18 mouse cellular contexts compared by ENCODE assay signal in genomic region chr10:127001297-127001696, GRCm38 (mm10). TPM values are rescaled to one million over a fixed set of nuclear protein-coding genes. Genes with fewer than 3 reads are reported as not detected.
A peak's percentile ranks its signal among the peaks of the same experiment; 100 is the strongest.
DNase-seq lines count a peak whose midpoint lies in the region; ATAC-seq and TF ChIP-seq lines count a peak whose summit lies in the region.
"Had no signal": no experiment of that assay in that cellular context is flagged by ENCODE, and none has a peak within 500 bp of the region (broad histone marks: within the 10 kb centered on the region; RNA-seq: fewer than 3 reads in every experiment).

No protein-coding gene starts in this region.

- H3K27ac ChIP-seq in forebrain, embryonic 12.5 days, result 0 out of 2 replicates have a peak overlapping the region, but pooled peaks have one; percentile 19
- H3K27ac ChIP-seq in forebrain, postnatal 0 days (ENCODE audit: low read depth, low read length), result no peak overlapping the region
- peak overlapping the region; percentile 83 for H3K27ac ChIP-seq in MEL (ENCODE audit: control insufficient read depth, low read depth, low read length)
- no peak overlapping the region for H3K27ac ChIP-seq in kidney, embryonic 14.5 days (ENCODE audit: low read depth, low read length)
- H3K27ac ChIP-seq: embryonic facial prominence, embryonic 12.5 days; heart, embryonic 13.5 days; hindbrain, embryonic 15.5 days had no signal

- H3K4me1 ChIP-seq in forebrain, embryonic 12.5 days, result no peaks in the 10 kb centered on the region
- no peaks in the 10 kb centered on the region for H3K4me1 ChIP-seq in forebrain, postnatal 0 days (ENCODE audit: insufficient read depth)
- H3K4me1 ChIP-seq in MEL (ENCODE audit: control insufficient read depth in 1 of 2, insufficient read depth in 2 of 2, low read length in 2 of 2), result peaks cover 6 to 25% of the 10 kb centered on the region in 2 experiments
- H3K4me1 ChIP-seq in kidney, embryonic 14.5 days (ENCODE audit: control insufficient read depth, insufficient read depth, low read length), result no peaks in the 10 kb centered on the region
- H3K4me1 ChIP-seq: embryonic facial prominence, embryonic 12.5 days; hindbrain, embryonic 15.5 days had no signal

- H3K36me3 ChIP-seq in forebrain, embryonic 12.5 days (replicated peaks), result peaks cover 39% of the 10 kb centered on the region
- H3K36me3 ChIP-seq in forebrain, postnatal 0 days (ENCODE audit: insufficient read depth), result peaks cover 30% of the 10 kb centered on the region
- peaks cover 0 to 18% of the 10 kb centered on the region in 2 experiments; a peak in 3 of 4 replicates for H3K36me3 ChIP-seq in MEL (ENCODE audit: control insufficient read depth in 1 of 2, insufficient read depth in 2 of 2, low read length in 2 of 2)
- peaks cover 8% of the 10 kb centered on the region for H3K36me3 ChIP-seq in myocyte (ENCODE audit: control insufficient read depth, insufficient read depth)
- peaks cover 26% of the 10 kb centered on the region for H3K36me3 ChIP-seq in kidney, embryonic 14.5 days (ENCODE audit: control insufficient read depth, insufficient read depth, low read length)

- TF ChIP-seq CTCF in forebrain, postnatal 0 days (IDR thresholded peaks at IDR 0.05; ENCODE audit: low read depth), result no peak
- TF ChIP-seq CTCF in MEL (IDR thresholded peaks at IDR 0.05 in 2 of 3, conservative IDR thresholded peaks at IDR 0.05 in 1 of 3; ENCODE audit: control insufficient read depth in 1 of 3, insufficient read depth in 1 of 3, low read depth in 2 of 3, low read length in 3 of 3, poor library complexity in 1 of 3, severe bottlenecking in 1 of 3), result no peak

- TF ChIP-seq EP300 in MEL (IDR thresholded peaks at IDR 0.05; ENCODE audit: low read depth in 1 of 2, low read length in 2 of 2), result no peak; a peak in 1 of 4 replicates

- H3K9ac ChIP-seq in forebrain, embryonic 12.5 days, result no peak overlapping the region
- no peak overlapping the region for H3K9ac ChIP-seq in forebrain, postnatal 0 days
- peak overlapping the region; percentile 74 for H3K9ac ChIP-seq in MEL (ENCODE audit: control insufficient read depth, low read depth, low read length, poor library complexity, severe bottlenecking)
- no peak overlapping the region for H3K9ac ChIP-seq in kidney, embryonic 14.5 days (ENCODE audit: low read depth, low read length)
- H3K9ac ChIP-seq: embryonic facial prominence, embryonic 12.5 days; heart, embryonic 13.5 days; hindbrain, embryonic 15.5 days had no signal

- TF ChIP-seq POLR2A in MEL (IDR thresholded peaks at IDR 0.05; ENCODE audit: control insufficient read depth in 1 of 2, insufficient read depth in 1 of 2, low read depth in 1 of 2, low read length in 2 of 2, poor library complexity in 1 of 2), result no peak
- no peak for TF ChIP-seq POLR2A in myocyte (IDR thresholded peaks at IDR 0.05; ENCODE audit: insufficient read length, low read depth)

- no peak overlapping the region for H3ac ChIP-seq in myocyte (ENCODE audit: control insufficient read depth, insufficient read length)

- no peaks in the 10 kb centered on the region for H3K9me3 ChIP-seq in forebrain, embryonic 12.5 days
- H3K9me3 ChIP-seq in forebrain, postnatal 0 days (ENCODE audit: low read length), result no peaks in the 10 kb centered on the region
- no peaks in the 10 kb centered on the region for H3K9me3 ChIP-seq in MEL (replicated peaks; ENCODE audit: insufficient read depth, low read length)
- H3K9me3 ChIP-seq in kidney, embryonic 14.5 days (ENCODE audit: control insufficient read depth, low read length), result no peaks in the 10 kb centered on the region
- H3K9me3 ChIP-seq: embryonic facial prominence, embryonic 12.5 days; G1E; heart, embryonic 13.5 days; hindbrain, embryonic 15.5 days had no signal

- H3K27me3 ChIP-seq in forebrain, embryonic 12.5 days, result no peaks in the 10 kb centered on the region
- H3K27me3 ChIP-seq in forebrain, postnatal 0 days (ENCODE audit: insufficient read depth, low read length), result no peaks in the 10 kb centered on the region
- H3K27me3 ChIP-seq in MEL (ENCODE audit: control insufficient read depth in 1 of 2, insufficient read depth in 2 of 2, low read length in 2 of 2) (no peaks in the 10 kb centered on the region), myocyte (ENCODE audit: control insufficient read depth, insufficient read depth, insufficient read length) (no peaks in the 10 kb centered on the region)
- H3K27me3 ChIP-seq in kidney, embryonic 14.5 days (ENCODE audit: control insufficient read depth, insufficient read depth, low read length), result no peaks in the 10 kb centered on the region
- H3K27me3 ChIP-seq: embryonic facial prominence, embryonic 12.5 days; heart, embryonic 13.5 days; hindbrain, embryonic 15.5 days had no signal

- 92% methylated on average over 9 of the region's 9 CpGs for WGBS in forebrain, embryonic 12.5 days
- WGBS in forebrain, postnatal 0 days, result 87% methylated on average over 9 of the region's 9 CpGs
- 85% methylated on average over 9 of the region's 9 CpGs for WGBS in kidney, embryonic 14.5 days

- H3K79me2 ChIP-seq in MEL (ENCODE audit: control insufficient read depth, insufficient read depth, low read length, poor library complexity), result peaks cover 9% of the 10 kb centered on the region; the same call in 1 of the 2 replicates
- H3K79me2 ChIP-seq in myocyte (ENCODE audit: control insufficient read depth, insufficient read depth), result no peaks in the 10 kb centered on the region

- no peak for ATAC-seq in forebrain, embryonic 12.5 days (ENCODE audit: low FRiP score)
- ATAC-seq in forebrain, postnatal 0 days, result no peak
- ATAC-seq in kidney, embryonic 14.5 days (ENCODE audit: low FRiP score, low TSS enrichment), result no peak

- DNase-seq in forebrain, postnatal 0 days, result no peak
- peak; percentile 65 for DNase-seq in MEL (ENCODE audit: low read depth, low spot score)
- no peak for DNase-seq in spleen, adult 18-20 months
- DNase-seq: adrenal gland, postnatal 25 days; cerebellum, postnatal 14 days; embryo, embryonic 11 days; gastrocnemius, postnatal 36 days; heart, adult 11 months; heart, postnatal 36 days had no signal

- H3K4me2 ChIP-seq in forebrain, embryonic 12.5 days, result no peak overlapping the region
- H3K4me2 ChIP-seq in forebrain, postnatal 0 days (ENCODE audit: low read depth), result no peak overlapping the region
- peak overlapping the region; percentile 47 for H3K4me2 ChIP-seq in myocyte (ENCODE audit: low read depth)
- H3K4me2 ChIP-seq in kidney, embryonic 14.5 days (replicated peaks; ENCODE audit: low read depth, low read length), result no peak overlapping the region
- H3K4me2 ChIP-seq: embryonic facial prominence, embryonic 12.5 days; heart, embryonic 13.5 days; hindbrain, embryonic 15.5 days had no signal

- TF ChIP-seq RAD21 in MEL (IDR thresholded peaks at IDR 0.05; ENCODE audit: low read depth, low read length), result no peak

- H3K4me3 ChIP-seq in forebrain, embryonic 12.5 days (replicated peaks), result no peak overlapping the region
- no peak overlapping the region for H3K4me3 ChIP-seq in forebrain, postnatal 0 days (ENCODE audit: low read depth, low read length)
- H3K4me3 ChIP-seq in MEL (ENCODE audit: control insufficient read depth in 1 of 2, insufficient read depth in 1 of 2, low read depth in 2 of 2, low read length in 2 of 2), result peak overlapping the region; percentile 81 to 100
- H3K4me3 ChIP-seq in myocyte, result peak overlapping the region; percentile 38
- H3K4me3 ChIP-seq in kidney, embryonic 14.5 days (ENCODE audit: low read length), result no peak overlapping the region
- H3K4me3 ChIP-seq: embryonic facial prominence, embryonic 12.5 days; heart, embryonic 13.5 days; hindbrain, embryonic 15.5 days had no signal

RNA-seq across cellular contexts. Expression of gene Avil, which starts 0.8 kb away (rescaled TPM):
- 0.21 TPM in 1 of 2 replicates, not detected in the other for polyA plus RNA-seq in forebrain, embryonic 12.5 days (2016; fragmentation: Nextera tagmentation; extraction: Ambion mirVana)
- total RNA-seq in forebrain, postnatal 0 days (2014; rRNA removed), result 0.08 and 0.67 TPM in 2 replicates
- 0.18 and 0.24 TPM in 2 replicates for polyA plus RNA-seq in forebrain, postnatal 0 days (2015; fragmentation: Nextera tagmentation; extraction: Ambion mirVana)
- total RNA-seq in MEL (2012; rRNA removed), result 10.1 and 21.6 TPM in 2 replicates
- polyA plus RNA-seq in MEL (2012; ENCODE audit: insufficient read depth in 1 of 2, insufficient read length in 2 of 2, low read depth in 1 of 2, low replicate concordance in 2 of 2, missing spikeins in 1 of 2) (10 to 100 TPM; 16.0 to 49.7 TPM), myocyte (2012; fragmentation: generic; extraction: Trizol) (33.3 TPM)
- 0.19 and 0.20 TPM in 2 replicates for polyA plus RNA-seq in kidney, embryonic 14.5 days (2014; fragmentation: Nextera tagmentation; extraction: Ambion mirVana)
- total RNA-seq: common myeloid progenitor, adult 5-6 weeks had no signal
- polyA plus RNA-seq: G1E had no signal

RNA-seq across cellular contexts. Expression of gene Ctdsp2, which starts 22.8 kb away (rescaled TPM):
- polyA plus RNA-seq in forebrain, embryonic 12.5 days (2016; fragmentation: Nextera tagmentation; extraction: Ambion mirVana), result 49.2 and 49.5 TPM in 2 replicates
- total RNA-seq in forebrain, postnatal 0 days (2014; rRNA removed), result 45.9 and 56.0 TPM in 2 replicates
- polyA plus RNA-seq in forebrain, postnatal 0 days (2015; fragmentation: Nextera tagmentation; extraction: Ambion mirVana), result 12.8 and 14.4 TPM in 2 replicates
- total RNA-seq in MEL (2012; rRNA removed), result 16.7 and 19.3 TPM in 2 replicates
- polyA plus RNA-seq in MEL (2012; ENCODE audit: insufficient read depth in 1 of 2, insufficient read length in 2 of 2, low read depth in 1 of 2, low replicate concordance in 2 of 2, missing spikeins in 1 of 2) (10 to 100 TPM in 1 of 2 experiments, not detected in 1; 69.3 TPM), myocyte (2012; fragmentation: generic; extraction: Trizol) (65.0 TPM)
- polyA plus RNA-seq in kidney, embryonic 14.5 days (2014; fragmentation: Nextera tagmentation; extraction: Ambion mirVana), result 81.1 and 112 TPM in 2 replicates

RNA-seq across cellular contexts. Expression of gene Tsfm, which starts 29.3 kb away (rescaled TPM):
- 82.7 and 82.8 TPM in 2 replicates for polyA plus RNA-seq in forebrain, embryonic 12.5 days (2016; fragmentation: Nextera tagmentation; extraction: Ambion mirVana)
- total RNA-seq in forebrain, postnatal 0 days (2014; rRNA removed), result 39.2 and 55.6 TPM in 2 replicates
- polyA plus RNA-seq in forebrain, postnatal 0 days (2015; fragmentation: Nextera tagmentation; extraction: Ambion mirVana), result 45.8 and 52.1 TPM in 2 replicates
- total RNA-seq in MEL (2012; rRNA removed), result 88.9 and 90.0 TPM in 2 replicates
- polyA plus RNA-seq in MEL (2012; ENCODE audit: insufficient read depth in 1 of 2, insufficient read length in 2 of 2, low read depth in 1 of 2, low replicate concordance in 2 of 2, missing spikeins in 1 of 2) (10 to 100 TPM in 1 of 2 experiments, not detected in 1; 84.7 TPM), myocyte (2012; fragmentation: generic; extraction: Trizol) (53.7 TPM)
- 90.5 and 98.2 TPM in 2 replicates for polyA plus RNA-seq in kidney, embryonic 14.5 days (2014; fragmentation: Nextera tagmentation; extraction: Ambion mirVana)

RNA-seq across cellular contexts. Expression of gene Mettl1, which starts 39.9 kb away (rescaled TPM):
- polyA plus RNA-seq in forebrain, embryonic 12.5 days (2016; fragmentation: Nextera tagmentation; extraction: Ambion mirVana), result 31.4 and 35.5 TPM in 2 replicates
- 9.2 and 10.9 TPM in 2 replicates for total RNA-seq in forebrain, postnatal 0 days (2014; rRNA removed)
- polyA plus RNA-seq in forebrain, postnatal 0 days (2015; fragmentation: Nextera tagmentation; extraction: Ambion mirVana), result 16.1 and 21.0 TPM in 2 replicates
- 32.6 and 35.3 TPM in 2 replicates for total RNA-seq in MEL (2012; rRNA removed)
- 10 to 100 TPM in 1 of 2 experiments, not detected in 1; 67.3 TPM for polyA plus RNA-seq in MEL (2012; ENCODE audit: insufficient read depth in 1 of 2, insufficient read length in 2 of 2, low read depth in 1 of 2, low replicate concordance in 2 of 2, missing spikeins in 1 of 2)
- polyA plus RNA-seq in myocyte (2012; fragmentation: generic; extraction: Trizol), result 17.2 TPM
- polyA plus RNA-seq in kidney, embryonic 14.5 days (2014; fragmentation: Nextera tagmentation; extraction: Ambion mirVana), result 69.5 and 78.1 TPM in 2 replicates

RNA-seq across cellular contexts. Expression of gene Eef1akmt3, which starts 40.0 kb away (rescaled TPM):
- polyA plus RNA-seq in forebrain, embryonic 12.5 days (2016; fragmentation: Nextera tagmentation; extraction: Ambion mirVana), result 0.14 and 0.20 TPM in 2 replicates
- total RNA-seq in forebrain, postnatal 0 days (2014; rRNA removed), result 0.14 TPM in 1 of 2 replicates, not detected in the other
- polyA plus RNA-seq in forebrain, postnatal 0 days (2015; fragmentation: Nextera tagmentation; extraction: Ambion mirVana), result 0.08 and 0.15 TPM in 2 replicates
- total RNA-seq in MEL (2012; rRNA removed), result 0.27 and 0.42 TPM in 2 replicates
- polyA plus RNA-seq in MEL (2012; ENCODE audit: insufficient read depth in 1 of 2, insufficient read length in 2 of 2, low read depth in 1 of 2, low replicate concordance in 2 of 2, missing spikeins in 1 of 2) (1 to 10 TPM in 1 of 2 experiments, not detected in 1; 2.3 TPM), myocyte (2012; fragmentation: generic; extraction: Trizol) (0.11 TPM)
- 0.39 and 0.89 TPM in 2 replicates for polyA plus RNA-seq in kidney, embryonic 14.5 days (2014; fragmentation: Nextera tagmentation; extraction: Ambion mirVana)
- total RNA-seq: common myeloid progenitor, adult 5-6 weeks; gastrocnemius, adult 8-10 months; heart, postnatal 36 days had no signal

Comparison
In these comparisons a context has a peak if more than half of its experiments do, and no peak if none do; other contexts are left out.
1. H3K27ac ChIP-seq: peak in forebrain, embryonic 12.5 days (single experiment) and MEL (single experiment); none in forebrain, postnatal 0 days (single experiment) and kidney, embryonic 14.5 days (single experiment).
2. H3K4me3 ChIP-seq: peak in MEL (2 of 2) and myocyte (single experiment); none in forebrain, embryonic 12.5 days (single experiment), forebrain, postnatal 0 days (single experiment) and kidney, embryonic 14.5 days (single experiment).
3. RNA of gene Avil, which starts 0.8 kb away (polyA plus RNA-seq): 16.0 to 49.7 TPM in MEL and 33.3 TPM in myocyte (single experiment); 0.18 to 0.24 TPM in forebrain, postnatal 0 days, 0.19 to 0.20 TPM in kidney, embryonic 14.5 days and 0.21 TPM in forebrain, embryonic 12.5 days; every median in the first group is over 10 times any median in the second.